Mouse (Mus musculus) liver, embryonic 16.5 days (tissue): Measurements from ENCODE around the gene Eva1c. TPM values are rescaled to one million over a fixed set of nuclear protein-coding genes. Genes with fewer than 3 reads are reported as not detected.

Experiments
- ATAC-seq: fragments of 200-750 bp; cut with Nextera tagmentation; 2 replicates; pipeline ENCODE4 v1.8.0; 2017; ENCODE audit warnings: low read depth, mild to moderate bottlenecking, moderate number of reproducible peaks, moderate library complexity
- H3K27ac ChIP-seq: fragments of 300-500 bp; sonication (generic); 2 replicates; pipeline ENCODE4 v1.5.1; 2014; ENCODE audit warnings: mild to moderate bottlenecking, low read length
- H3K27me3 ChIP-seq: fragments of 300-500 bp; sonication (generic); 2 replicates; pipeline ENCODE4 v1.6.1; 2014; ENCODE audit warnings: low read depth, low read length, mixed read lengths; ENCODE audit not compliant: control insufficient read depth, insufficient read depth
- H3K36me3 ChIP-seq: fragments of 300-500 bp; sonication (generic); 2 replicates; pipeline ENCODE4 v1.6.1; 2014; ENCODE audit warnings: mild to moderate bottlenecking; ENCODE audit not compliant: control insufficient read depth, insufficient read depth
- H3K4me1 ChIP-seq: fragments of 300-500 bp; sonication (generic); 2 replicates; pipeline ENCODE4 v1.6.1; 2014; ENCODE audit warnings: low read depth, low read length, mixed read lengths; ENCODE audit not compliant: control insufficient read depth
- H3K4me2 ChIP-seq: fragments of 300-500 bp; sonication (generic); 2 replicates; pipeline ENCODE4 v1.6.1; 2014; ENCODE audit warnings: low read depth, low read length, mixed read lengths
- H3K4me3 ChIP-seq: fragments of 300-500 bp; sonication (generic); 2 replicates; pipeline ENCODE4 v1.5.1; 2014; ENCODE audit warnings: low read depth, mild to moderate bottlenecking, low read length
- H3K9ac ChIP-seq: fragments of 300-500 bp; sonication (generic); 2 replicates; pipeline ENCODE4 v1.6.1; 2014; ENCODE audit warnings: low read depth, low read length
- H3K9me3 ChIP-seq: fragments of 300-500 bp; sonication (generic); replicated peaks from 2 replicates; pipeline ENCODE4 v1.6.1; 2016; ENCODE audit warnings: low read length; ENCODE audit not compliant: control insufficient read depth
- WGBS: fragments of 180-500 bp; shearing (Covaris S2); extraction: QIAGEN DNeasy Blood & Tissue Kit; methylation state at CpG from one replicate; pipeline ENCODE4 v1.1.7; 2014; ENCODE audit not compliant: insufficient replicate concordance; 5-methylcytosine and 5-hydroxymethylcytosine counted together
- polyA plus RNA-seq: library from polyadenylated mRNA; unstranded; fragments of >200 nt; fragmentation: Nextera tagmentation; extraction: Ambion mirVana; gene quantifications from 2 replicates; pipeline ENCODE4 v1.2.1, GENCODE M21; 2015

The Eva1c gene
- polyA plus RNA-seq, 1 experiment from 2014 or later = 0.40 TPM

DNA sequence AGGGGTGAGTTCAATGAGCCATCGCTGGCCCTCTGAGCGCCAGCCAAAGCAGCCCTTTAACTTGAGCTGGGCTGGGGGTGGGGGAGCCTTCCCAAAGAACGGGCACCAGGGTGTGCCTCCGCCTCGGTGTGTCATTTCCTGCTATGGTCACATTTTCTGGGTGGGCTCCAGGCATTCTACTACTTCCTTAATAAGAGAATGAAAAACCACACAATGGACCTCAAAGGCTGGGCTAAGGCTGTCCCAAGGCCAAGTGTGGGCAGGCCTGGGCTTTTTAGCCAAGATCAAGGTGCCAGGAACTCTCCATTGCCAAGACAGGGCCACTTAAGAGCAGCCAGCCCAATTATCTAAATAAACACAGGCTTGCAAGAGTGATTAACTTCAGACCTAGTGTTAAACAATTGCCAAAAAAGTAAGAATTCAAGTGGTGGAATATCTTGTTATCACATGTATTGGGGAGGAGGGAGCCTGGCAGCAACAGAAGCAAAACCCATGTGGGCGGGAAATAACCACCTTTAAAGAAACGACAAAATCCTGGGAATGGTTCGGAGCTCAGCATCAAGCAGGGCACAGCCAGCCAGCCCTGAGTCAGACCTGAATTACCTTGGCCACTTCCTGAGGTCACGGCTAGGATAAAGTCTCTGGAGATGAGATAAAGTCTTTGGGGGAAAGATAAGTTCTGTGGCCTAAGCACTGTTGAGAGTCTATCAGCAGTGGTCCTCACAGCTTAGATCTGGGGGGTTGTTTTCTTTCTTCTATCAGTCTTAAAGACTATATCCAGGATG is 59.5 kb downstream of the Eva1c start:
- Histone ChIP-seq H3K27me3 (no peaks in the 10 kb centered on the region), H3K9me3 (no peaks in the 10 kb centered on the region), H3K27ac (no peak overlapping the region), H3K9ac (no peak overlapping the region), H3K4me2 (no peak overlapping the region), H3K4me3 (no peak overlapping the region), H3K4me1 (no peaks in the 10 kb centered on the region), H3K36me3 (no peaks in the 10 kb centered on the region)
- WGBS = 19% methylated on average over 9 of the region's 9 CpGs
- no peak for ATAC-seq

DNA sequence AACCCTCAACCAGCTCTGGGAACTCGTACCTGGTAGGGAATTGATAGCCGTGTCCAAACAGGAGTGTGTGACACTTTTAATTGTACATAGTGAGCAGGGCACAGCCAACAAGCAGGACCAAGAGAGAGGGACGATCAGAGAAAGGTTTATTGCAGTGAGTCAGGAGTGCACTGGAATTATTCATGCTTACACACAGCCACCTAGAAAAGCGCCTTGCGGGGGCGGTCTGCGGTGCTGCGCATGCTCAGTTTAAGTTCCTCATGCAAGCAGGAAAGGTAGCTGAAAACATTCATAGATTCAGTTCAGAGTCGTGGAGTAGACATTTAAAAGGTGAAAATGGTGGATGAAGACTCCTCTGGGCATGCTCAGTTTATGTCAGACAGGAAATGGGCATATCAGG is 64.2 kb downstream of the Eva1c start:
- 72% methylated on average over 9 of the region's 9 CpGs for WGBS
- H3K27me3 ChIP-seq = no peaks in the 10 kb centered on the region

DNA sequence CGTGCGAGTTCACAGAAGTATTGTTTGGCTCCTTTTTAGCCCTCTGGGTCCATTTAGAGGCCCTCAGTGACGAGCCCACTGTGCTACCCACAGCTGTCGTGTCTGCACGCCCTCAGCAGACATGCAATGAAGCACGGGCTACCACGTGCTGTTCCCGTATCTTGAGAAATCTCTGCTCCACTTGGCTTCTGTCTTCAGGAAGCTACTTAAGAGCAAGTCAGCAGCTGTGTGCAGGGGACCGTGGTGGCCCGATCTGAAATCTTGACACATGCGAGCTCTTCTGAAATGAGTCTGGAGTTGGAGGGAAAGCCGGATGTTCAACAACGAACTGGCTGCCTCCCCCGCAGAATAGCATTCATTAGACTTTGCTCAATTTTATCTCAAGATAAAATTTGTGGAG is 65.1 kb downstream of the Eva1c start:
- H3K36me3 ChIP-seq = no peaks in the 10 kb centered on the region
- no peaks in the 10 kb centered on the region for H3K9me3 ChIP-seq
- H3K4me3 ChIP-seq = no peak overlapping the region
- no peak overlapping the region for H3K4me2 ChIP-seq
- no peaks in the 10 kb centered on the region for H3K4me1 ChIP-seq
- H3K27ac ChIP-seq = no peak overlapping the region
- ATAC-seq = no peak
- no peaks in the 10 kb centered on the region for H3K27me3 ChIP-seq
- 61% methylated on average over 14 of the region's 14 CpGs for WGBS
- H3K9ac ChIP-seq = no peak overlapping the region

More for the DNA sequence above, 64.2 kb downstream of the Eva1c start:
- Histone ChIP-seq H3K9ac (no peak overlapping the region), H3K4me3 (no peak overlapping the region), H3K9me3 (no peaks in the 10 kb centered on the region), H3K27ac (no peak overlapping the region), H3K4me2 (no peak overlapping the region), H3K4me1 (no peaks in the 10 kb centered on the region), H3K36me3 (no peaks in the 10 kb centered on the region)
- no peak for ATAC-seq

DNA sequence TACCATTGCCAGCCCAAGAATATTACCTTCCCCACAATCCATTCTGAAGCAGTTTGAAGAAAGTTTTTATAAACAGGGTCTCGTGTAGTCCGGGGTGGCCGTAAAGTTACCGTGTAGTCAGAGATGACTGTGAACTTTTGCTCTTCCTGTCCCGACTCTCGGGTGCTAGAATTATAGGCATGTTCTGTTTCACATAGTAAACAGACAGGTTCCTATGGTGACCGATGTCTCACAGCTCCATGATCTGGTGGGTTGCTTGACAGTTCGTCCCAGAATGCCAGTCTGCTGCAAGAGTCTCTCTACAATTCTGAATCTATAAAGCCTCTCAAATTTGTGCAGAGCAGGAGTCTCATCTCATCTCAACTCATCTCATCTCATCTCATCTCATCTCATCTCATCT is 65.6 kb downstream of the Eva1c start:
- Histone ChIP-seq H3K4me3 (no peak overlapping the region), H3K27ac (no peak overlapping the region), H3K4me2 (no peak overlapping the region), H3K9ac (no peak overlapping the region), H3K36me3 (no peaks in the 10 kb centered on the region), H3K27me3 (no peaks in the 10 kb centered on the region), H3K9me3 (no peaks in the 10 kb centered on the region), H3K4me1 (no peaks in the 10 kb centered on the region)
- 42% methylated on average over 8 of the region's 8 CpGs for WGBS
- no peak for ATAC-seq

DNA sequence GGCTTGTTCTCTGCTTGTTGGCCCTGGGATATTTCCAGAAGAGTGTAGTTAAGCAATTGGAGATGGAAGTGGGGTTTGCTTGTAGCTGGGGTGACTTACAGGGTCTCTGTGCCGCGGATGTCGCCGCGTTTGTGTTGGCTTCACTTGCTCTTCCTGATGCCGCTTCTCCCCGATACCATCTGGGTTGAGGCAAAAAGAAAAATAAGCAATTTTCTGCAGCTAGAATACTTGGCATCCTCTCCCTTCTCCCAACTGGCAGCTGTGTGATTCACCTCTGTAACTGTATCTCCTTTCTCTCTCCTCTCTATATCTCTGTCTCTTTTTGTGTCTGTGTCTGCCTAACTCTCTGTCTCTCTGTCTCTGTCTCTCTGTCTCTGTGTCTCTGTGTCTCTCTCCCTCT is 66.5 kb downstream of the Eva1c start:
- Histone ChIP-seq H3K27me3 (no peaks in the 10 kb centered on the region), H3K36me3 (no peaks in the 10 kb centered on the region)
- no peak for ATAC-seq

DNA sequence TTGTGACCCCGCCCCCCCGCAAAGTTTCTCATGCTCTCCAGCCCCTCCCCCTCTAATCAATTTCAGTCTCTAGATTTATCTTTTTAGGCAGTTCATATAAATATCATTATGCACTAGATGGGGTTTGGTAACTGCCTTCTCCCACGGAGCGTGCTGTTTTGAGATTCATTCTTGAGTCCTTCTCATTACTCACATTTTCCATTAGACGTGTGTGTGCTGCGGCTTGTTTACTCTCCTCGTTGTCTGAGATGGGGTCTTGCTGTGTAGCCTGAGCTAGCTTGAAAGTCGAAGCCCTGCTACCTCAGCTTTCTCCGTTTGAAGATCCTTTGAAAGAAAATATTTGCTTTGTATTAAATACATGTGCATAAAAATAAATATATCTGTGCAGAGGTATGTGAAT is 67.3 kb downstream of the Eva1c start:
- no peak overlapping the region for H3K4me3 ChIP-seq
- no peaks in the 10 kb centered on the region for H3K36me3 ChIP-seq
- no peaks in the 10 kb centered on the region for H3K9me3 ChIP-seq
- 47% methylated on average over 9 of the region's 9 CpGs for WGBS
- H3K27ac ChIP-seq = no peak overlapping the region
- no peak overlapping the region for H3K4me2 ChIP-seq
- no peak overlapping the region for H3K9ac ChIP-seq
- no peaks in the 10 kb centered on the region for H3K4me1 ChIP-seq
- no peak for ATAC-seq
- no peaks in the 10 kb centered on the region for H3K27me3 ChIP-seq

More for the DNA sequence above, 66.5 kb downstream of the Eva1c start:
- no peaks in the 10 kb centered on the region for H3K9me3 ChIP-seq
- no peak overlapping the region for H3K9ac ChIP-seq
- H3K27ac ChIP-seq = no peak overlapping the region
- no peak overlapping the region for H3K4me3 ChIP-seq
- H3K4me2 ChIP-seq = no peak overlapping the region
- 81% methylated on average over 7 of the region's 7 CpGs for WGBS
- H3K4me1 ChIP-seq = no peaks in the 10 kb centered on the region

DNA sequence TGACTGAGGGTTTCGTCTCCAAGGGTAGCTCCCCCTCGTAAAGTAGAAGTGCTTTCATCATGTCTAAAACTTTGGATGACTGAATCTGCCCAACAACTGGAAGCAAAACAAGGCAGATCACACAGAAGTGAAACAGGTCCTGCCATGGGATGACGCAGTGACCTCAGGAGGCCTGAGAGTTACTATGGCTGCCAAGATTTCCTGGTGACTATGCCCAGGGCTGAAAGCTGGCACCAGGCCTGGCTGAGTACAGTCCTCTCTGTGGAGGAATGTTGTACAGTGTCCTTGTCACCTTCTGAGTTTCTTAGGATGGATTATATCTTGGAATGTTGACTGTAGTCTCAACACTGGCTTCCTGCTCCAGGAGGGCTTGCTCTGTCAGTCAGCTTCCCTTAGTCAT is 71.1 kb downstream of the Eva1c start:
- WGBS = 67% methylated on average over 3 of the region's 3 CpGs
- no peak for ATAC-seq
- Histone ChIP-seq H3K27me3 (no peaks in the 10 kb centered on the region), H3K9ac (no peak overlapping the region), H3K4me2 (no peak overlapping the region), H3K4me3 (no peak overlapping the region), H3K27ac (no peak overlapping the region), H3K36me3 (no peaks in the 10 kb centered on the region), H3K4me1 (no peaks in the 10 kb centered on the region), H3K9me3 (no peaks in the 10 kb centered on the region)

DNA sequence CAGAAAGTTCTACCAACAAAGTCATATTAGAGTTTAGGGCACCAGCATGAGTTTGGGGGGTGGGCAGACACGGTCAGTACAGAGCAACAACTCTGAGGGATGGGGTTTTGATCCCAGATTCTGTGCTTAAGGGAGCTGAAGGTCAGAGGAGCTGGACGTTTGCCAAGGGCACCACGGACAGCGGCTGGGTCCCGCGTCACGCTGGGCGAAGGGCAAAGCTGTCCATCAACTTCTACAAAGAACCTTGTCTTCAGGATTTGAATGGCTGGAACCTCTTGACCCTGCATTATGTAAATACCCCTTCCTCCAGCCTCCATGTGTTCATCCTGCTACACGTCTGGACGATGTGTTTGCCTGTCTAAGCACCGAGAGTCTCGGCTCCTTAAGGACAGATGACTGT is 73.0 kb downstream of the Eva1c start:
- H3K36me3 ChIP-seq = no peaks in the 10 kb centered on the region
- H3K9me3 ChIP-seq = no peaks in the 10 kb centered on the region
- WGBS = 58% methylated on average over 12 of the region's 12 CpGs
- H3K9ac ChIP-seq = no peak overlapping the region
- H3K27ac ChIP-seq = no peak overlapping the region
- no peaks in the 10 kb centered on the region for H3K4me1 ChIP-seq
- no peak overlapping the region for H3K4me2 ChIP-seq
- no peak overlapping the region for H3K4me3 ChIP-seq
- no peak for ATAC-seq
- no peaks in the 10 kb centered on the region for H3K27me3 ChIP-seq

DNA sequence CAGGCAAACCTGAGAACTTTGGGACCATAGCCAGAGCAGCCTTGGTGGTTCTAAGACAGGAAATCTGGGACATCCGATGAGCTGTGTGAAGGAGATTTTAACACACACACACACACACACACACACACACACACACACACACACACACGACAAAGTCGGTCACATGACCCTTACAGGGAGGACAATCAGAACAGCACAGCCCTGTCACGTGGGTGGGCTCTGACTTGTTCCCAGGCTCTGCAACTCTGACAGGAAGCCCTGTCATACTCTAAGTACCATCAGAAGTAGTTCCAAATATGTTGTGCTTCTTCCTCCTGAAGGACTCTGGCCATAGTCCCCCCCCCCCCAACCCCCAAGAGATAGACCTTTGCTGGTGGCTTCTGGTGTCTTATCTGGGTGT is 74.8 kb downstream of the Eva1c start:
- Histone ChIP-seq H3K4me2 (no peak overlapping the region), H3K36me3 (no peaks in the 10 kb centered on the region), H3K4me1 (no peaks in the 10 kb centered on the region), H3K9me3 (no peaks in the 10 kb centered on the region), H3K27me3 (no peaks in the 10 kb centered on the region), H3K9ac (no peak overlapping the region), H3K4me3 (no peak overlapping the region), H3K27ac (no peak overlapping the region)
- 40% methylated on average over 4 of the region's 4 CpGs for WGBS
- ATAC-seq = peak; percentile 30
